Mouse (Mus musculus) embryonic fibroblast, embryonic 13.5 days (primary cell): ENCODE measurements around the gene Thnsl1.

ENCODE experiments used
- CTCF ChIP-seq: IDR thresholded peaks from 2 replicates; pipeline ENCODE4 v1.5.1; 2011; ENCODE audit warnings: mild to moderate bottlenecking, control low read depth, low read length, moderate library complexity, borderline replicate concordance; ENCODE audit not compliant: insufficient read depth
- POLR2A ChIP-seq: IDR thresholded peaks from 2 replicates; pipeline ENCODE4 v1.6.1; 2011; ENCODE audit warnings: low read depth, mild to moderate bottlenecking, control low read depth, low read length, moderate library complexity

- TF ChIP-seq POLR2A, result no peak
- TF ChIP-seq CTCF, result no peak
These were observed 10.3 kb upstream of the Thnsl1 start for GRCm38 (mm10) chr2:21195233-21195632.
